Mouse (Mus musculus) CH12.LX (cell line): Measurements from ENCODE around the gene Stx4a.

Source experiments
- MEF2A ChIP-seq: IDR thresholded peaks from 2 replicates; pipeline ENCODE4 v1.6.1; 2014; ENCODE audit warnings: low read depth, mild to moderate bottlenecking, inconsistent platforms, low read length, improper control_type of control experiment, borderline replicate concordance
- POLR2A ChIP-seq: IDR thresholded peaks from 2 replicates; pipeline ENCODE4 v1.6.1; 2011; ENCODE audit warnings: low read depth, mild to moderate bottlenecking, improper control_type of control experiment, low read length
- ZMIZ1 ChIP-seq: IDR thresholded peaks from 2 replicates; pipeline ENCODE4 v1.6.1; 2012; ENCODE audit warnings: low read depth, mild to moderate bottlenecking, inconsistent platforms, low read length, improper control_type of control experiment

DNA sequence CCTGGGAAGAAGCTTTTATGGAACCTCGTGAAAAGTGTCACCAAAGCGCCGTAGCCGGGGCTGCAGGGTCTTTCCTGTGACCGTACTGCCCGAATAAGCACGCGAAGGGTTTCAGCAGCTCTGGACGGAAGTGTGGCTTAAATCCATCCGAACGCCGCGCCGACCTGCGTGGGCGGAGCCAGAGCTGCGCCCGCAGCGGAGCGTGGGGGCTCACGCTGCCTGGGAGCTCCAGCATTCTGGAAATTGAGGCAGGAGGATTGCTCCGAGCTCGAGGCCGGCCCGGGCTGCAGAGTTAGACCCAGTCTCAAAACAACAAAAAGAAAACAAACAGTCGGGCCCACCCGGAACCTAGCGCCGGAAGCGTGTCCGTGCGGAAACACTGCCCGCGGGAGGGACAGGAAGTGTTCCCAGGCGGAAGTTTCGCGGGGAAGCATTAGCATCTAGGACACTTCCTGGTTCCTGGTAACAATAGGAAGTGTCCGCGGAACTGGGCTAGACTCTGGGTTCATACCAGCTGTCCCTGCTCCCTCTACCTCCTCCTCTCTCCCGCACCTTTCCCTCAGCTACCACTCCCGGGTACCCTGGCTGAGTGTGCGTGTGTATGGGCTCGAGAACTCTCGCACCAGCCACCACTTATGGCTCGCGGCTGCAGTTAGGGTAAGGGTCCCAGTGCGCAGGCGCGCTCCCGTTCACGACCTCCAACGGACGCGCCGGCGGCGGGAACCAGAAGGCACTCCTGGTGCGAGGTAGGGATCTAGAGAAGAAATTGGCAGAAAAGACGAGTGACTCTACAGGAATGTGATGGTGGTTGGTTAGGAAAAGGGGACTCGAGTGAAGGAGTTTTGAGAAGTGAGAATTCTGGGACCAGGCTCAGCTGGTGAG is 52.6 kb downstream of the Stx4a start, which contains the start of gene Zfp668:
- TF ChIP-seq MEF2A (0 out of 2 replicates have a peak, but pooled peaks have one; percentile 55), ZMIZ1 (peak; percentile 56), POLR2A (peak; percentile 67)
